ENCODE assay signal across 14 mouse cellular contexts in the genomic region with DNA sequence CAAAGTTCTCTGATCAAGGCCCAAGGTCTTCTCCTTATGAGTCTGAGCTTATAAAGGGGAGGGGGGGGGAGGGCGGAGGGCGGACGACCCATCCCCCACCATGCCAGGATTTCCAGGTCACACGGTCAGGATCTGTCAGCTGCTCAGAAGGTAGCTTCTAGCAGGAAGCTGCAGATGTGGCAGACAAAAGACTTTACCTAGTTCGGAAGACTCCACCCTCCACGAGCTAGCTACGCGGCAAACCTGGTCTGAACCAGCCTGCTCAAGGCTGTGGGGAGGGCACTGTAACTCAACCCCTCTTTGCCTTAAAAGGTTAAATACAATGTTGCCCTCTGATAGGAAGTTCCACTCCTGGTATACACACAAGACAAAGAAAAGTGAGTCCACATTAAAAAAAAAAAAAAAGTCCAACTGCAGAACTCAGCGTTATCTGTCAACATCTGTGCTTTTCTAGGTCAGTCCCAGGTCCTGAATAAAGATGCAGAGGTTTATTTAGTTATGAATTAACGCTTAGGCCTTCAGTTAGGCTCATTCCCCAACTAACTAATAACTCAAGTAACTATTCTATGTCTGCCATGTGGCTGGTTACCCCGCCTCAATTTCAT.
DNase-seq lines count a peak whose midpoint lies in the region; ATAC-seq lines count a peak whose summit lies in the region.
"Had no signal": no experiment of that assay in that cellular context is flagged by ENCODE, and none has a peak within 500 bp of the region (broad histone marks: within the 10 kb centered on the region; RNA-seq: fewer than 3 reads in every experiment).

No protein-coding gene starts in this region.

- H3K4me1 ChIP-seq in kidney, embryonic 15.5 days: peaks cover 35% of the 10 kb centered on the region
- H3K4me1 ChIP-seq in embryonic facial prominence, embryonic 14.5 days (ENCODE audit: control insufficient read depth, insufficient read depth, low read length): peaks cover 26% of the 10 kb centered on the region

- H3K9me3 ChIP-seq in kidney, embryonic 15.5 days (replicated peaks): no peaks in the 10 kb centered on the region
- no peaks in the 10 kb centered on the region for H3K9me3 ChIP-seq in embryonic facial prominence, embryonic 14.5 days (ENCODE audit: control insufficient read depth, low read length)
- H3K9me3 ChIP-seq: forebrain, embryonic 12.5 days; hindbrain, embryonic 15.5 days had no signal

- H3K27ac ChIP-seq in kidney, embryonic 15.5 days: peak overlapping the region; percentile 43
- peak overlapping the region; percentile 6; the same call in 1 of the 2 replicates for H3K27ac ChIP-seq in embryonic facial prominence, embryonic 14.5 days (replicated peaks; ENCODE audit: low read depth, low read length)
- H3K27ac ChIP-seq: hindbrain, embryonic 15.5 days had no signal

- ATAC-seq in kidney, embryonic 15.5 days (replicated peaks; ENCODE audit: low FRiP score): no peak; the same call in 1 of the 2 replicates
- 0 out of 2 replicates have a peak, but pooled peaks have one; percentile 28 for ATAC-seq in embryonic facial prominence, embryonic 14.5 days (ENCODE audit: low read depth)

- H3K4me3 ChIP-seq in kidney, embryonic 15.5 days (replicated peaks): no peak overlapping the region
- no peak overlapping the region for H3K4me3 ChIP-seq in embryonic facial prominence, embryonic 14.5 days (ENCODE audit: low read depth, low read length)
- H3K4me3 ChIP-seq: forebrain, embryonic 12.5 days; hindbrain, embryonic 15.5 days had no signal

- 40% methylated on average over 11 of the region's 11 CpGs for WGBS in kidney, embryonic 15.5 days
- 39% methylated on average over 9 of the region's 11 CpGs for WGBS in embryonic facial prominence, embryonic 14.5 days

- H3K9ac ChIP-seq in kidney, embryonic 15.5 days: no peak overlapping the region
- H3K9ac ChIP-seq in embryonic facial prominence, embryonic 14.5 days (ENCODE audit: low read depth, low read length): no peak overlapping the region
- H3K9ac ChIP-seq: forebrain, embryonic 12.5 days; hindbrain, embryonic 15.5 days had no signal

- H3K36me3 ChIP-seq in kidney, embryonic 15.5 days: no peaks in the 10 kb centered on the region
- H3K36me3 ChIP-seq in embryonic facial prominence, embryonic 14.5 days (ENCODE audit: control insufficient read depth, insufficient read depth, low read length): no peaks in the 10 kb centered on the region
- H3K36me3 ChIP-seq: forebrain, embryonic 12.5 days; hindbrain, embryonic 15.5 days had no signal

- H3K27me3 ChIP-seq in kidney, embryonic 15.5 days: no peaks in the 10 kb centered on the region; the same call in 1 of the 2 replicates
- no peaks in the 10 kb centered on the region for H3K27me3 ChIP-seq in embryonic facial prominence, embryonic 14.5 days (replicated peaks; ENCODE audit: control insufficient read depth, insufficient read depth, low read length)
- H3K27me3 ChIP-seq: forebrain, embryonic 12.5 days had no signal

- H3K4me2 ChIP-seq in kidney, embryonic 15.5 days: no peak overlapping the region
- no peak overlapping the region for H3K4me2 ChIP-seq in embryonic facial prominence, embryonic 14.5 days (ENCODE audit: low read depth, low read length)
- H3K4me2 ChIP-seq: forebrain, embryonic 12.5 days; hindbrain, embryonic 15.5 days; liver, embryonic 11.5 days had no signal

- no peak for DNase-seq in kidney, adult 11 months
- DNase-seq in R1 (ENCODE audit: low read depth, low spot score): peak; percentile 91
- peak; percentile 40 for DNase-seq in embryonic facial prominence, embryonic 14.5 days (ENCODE audit: low spot score)
- DNase-seq in thymus, postnatal 14 days: peak; percentile 69
- DNase-seq in cerebellum, postnatal 14 days: no peak
- no peak for DNase-seq in retina, postnatal 1 day
- DNase-seq: adrenal gland, postnatal 25 days; cerebellum, adult 8-10 months; gastrocnemius, postnatal 36 days; lung, postnatal 36 days had no signal

Comparison
In these comparisons a context has a peak if more than half of its experiments do, and no peak if none do; other contexts are left out.
1. DNase-seq: peak in R1 (single experiment), embryonic facial prominence, embryonic 14.5 days (single experiment) and thymus, postnatal 14 days (single experiment); none in kidney, adult 11 months (single experiment), cerebellum, postnatal 14 days (0 of 2) and retina, postnatal 1 day (single experiment).